Mouse (Mus musculus): Measurements from ENCODE around the gene Rmi1. TPM values are rescaled to one million over a fixed set of nuclear protein-coding genes. Genes with fewer than 3 reads are reported as not detected.
"Not testable (repeated sequence)": the region's sequence is repeated elsewhere in the genome, so short reads cannot be mapped to it uniquely, and the experiment has no call there.

Rmi1 gene
- total and polyA plus RNA-seq, 3 experiments: 15.5 to 21.4 TPM; not detected in 1

GRCm38 (mm10) chr13:58401135-58402002 is 679 bp upstream of the Rmi1 start (continued):
- TF ChIP-seq UBTF (IDR thresholded peaks at IDR 0.05; ENCODE audit: borderline replicate concordance, insufficient read depth, low read depth, low read length) (no peak; the same call in 1 of the 2 replicates), MEF2A (IDR thresholded peaks at IDR 0.05; ENCODE audit: extremely low read depth, insufficient replicate concordance, low read depth, low read length, poor library complexity, severe bottlenecking) (no peak), CTCF (IDR thresholded peaks at IDR 0.05 in 2 of 3, conservative IDR thresholded peaks at IDR 0.05 in 1 of 3; ENCODE audit: control insufficient read depth in 1 of 3, insufficient read depth in 1 of 3, low read depth in 2 of 3, low read length in 3 of 3, poor library complexity in 1 of 3, severe bottlenecking in 1 of 3) (no peak)

- Histone ChIP-seq H3K79me2 (ENCODE audit: control insufficient read depth, insufficient read depth, low read length, poor library complexity) (peaks cover 56% of the 10 kb centered on the region), H3K4me1 (ENCODE audit: control insufficient read depth in 1 of 2, insufficient read depth in 2 of 2, low read length in 2 of 2) (peaks cover 6 to 17% of the 10 kb centered on the region in 2 experiments), H3K9ac (ENCODE audit: control insufficient read depth, low read depth, low read length, poor library complexity, severe bottlenecking) (peak overlapping the region; percentile 97), H3K27ac (ENCODE audit: control insufficient read depth, low read depth, low read length) (peak overlapping the region; percentile 95), H3K4me3 (ENCODE audit: control insufficient read depth in 1 of 2, insufficient read depth in 1 of 2, low read depth in 2 of 2, low read length in 2 of 2) (peak overlapping the region; percentile 28 to 89), H3K36me3 (ENCODE audit: control insufficient read depth in 1 of 2, insufficient read depth in 2 of 2, low read length in 2 of 2) (peaks cover 25 to 35% of the 10 kb centered on the region in 2 experiments), H3K9me3 (replicated peaks; ENCODE audit: insufficient read depth, low read length) (no peaks in the 10 kb centered on the region), H3K27me3 (ENCODE audit: control insufficient read depth in 1 of 2, insufficient read depth in 2 of 2, low read length in 2 of 2) (no peaks in the 10 kb centered on the region)
- TF ChIP-seq MAZ (IDR thresholded peaks at IDR 0.05; ENCODE audit: low read depth, low read length) (no peak; the same call in none of the 2 replicates), HCFC1 (IDR thresholded peaks at IDR 0.05; ENCODE audit: low read depth, low read length) (no peak), UBTF (IDR thresholded peaks at IDR 0.05; ENCODE audit: borderline replicate concordance, insufficient read depth, low read depth, low read length) (no peak), SIN3A (IDR thresholded peaks at IDR 0.05; ENCODE audit: low read length) (peak; percentile 16), BHLHE40 (IDR thresholded peaks at IDR 0.05; ENCODE audit: borderline replicate concordance, low read depth, low read length) (no peak), CHD1 (IDR thresholded peaks at IDR 0.05; ENCODE audit: low read depth, low read length) (no peak), SMC3 (IDR thresholded peaks at IDR 0.05; ENCODE audit: low read depth, low read length) (no peak), TCF12 (IDR thresholded peaks at IDR 0.05; ENCODE audit: low read depth, low read length) (0 out of 2 replicates have a peak, but pooled peaks have one; percentile 4), EP300 (IDR thresholded peaks at IDR 0.05; ENCODE audit: low read depth in 1 of 2, low read length in 2 of 2) (peak in 1 of 2 experiments; percentile 27; a peak in 1 of 4 replicates), ZKSCAN1 (IDR thresholded peaks at IDR 0.05; ENCODE audit: low read depth, low read length) (no peak), MAX (IDR thresholded peaks at IDR 0.05; ENCODE audit: low read length) (no peak), MYB (IDR thresholded peaks at IDR 0.05; ENCODE audit: low read depth, low read length) (0 out of 2 replicates have a peak, but pooled peaks have one; percentile 35), E2F4 (IDR thresholded peaks at IDR 0.05; ENCODE audit: borderline replicate concordance, low read depth, low read length) (0 out of 2 replicates have a peak, but pooled peaks have one; percentile 6), TBP (IDR thresholded peaks at IDR 0.05; ENCODE audit: low read depth, low read length) (no peak), MEF2A (IDR thresholded peaks at IDR 0.05; ENCODE audit: extremely low read depth, insufficient replicate concordance, low read depth, low read length, poor library complexity, severe bottlenecking) (no peak), MXI1 (IDR thresholded peaks at IDR 0.05; ENCODE audit: low read depth, low read length) (0 out of 2 replicates have a peak, but pooled peaks have one; percentile 9), ELF1 (IDR thresholded peaks at IDR 0.05; ENCODE audit: low read depth, low read length) (peak; percentile 79)
- DNase-seq (ENCODE audit: low read depth, low spot score): no peak
Measured at GRCm38 (mm10) chr13:58402744-58403110, 679 bp downstream of the Rmi1 start.

GRCm38 (mm10) chr13:58403243-58403642 is 1.2 kb downstream of the Rmi1 start, which contains the start of gene Hnrnpk:
Gene Hnrnpk (minus strand): TSS chr13:58403343.
- Histone ChIP-seq H3K27ac (ENCODE audit: control insufficient read depth, low read depth, low read length) (peak within 1 kb of the TSS; percentile 96), H3K9ac (ENCODE audit: control insufficient read depth, low read depth, low read length, poor library complexity, severe bottlenecking) (peak within 1 kb of the TSS; percentile 100), H3K36me3 (ENCODE audit: control insufficient read depth in 1 of 2, insufficient read depth in 2 of 2, low read length in 2 of 2) (peaks cover 20 to 31% of the 10 kb centered on the region in 2 experiments), H3K79me2 (ENCODE audit: control insufficient read depth, insufficient read depth, low read length, poor library complexity) (peaks cover 53% of the 10 kb centered on the region), H3K4me1 (ENCODE audit: control insufficient read depth in 1 of 2, insufficient read depth in 2 of 2, low read length in 2 of 2) (peaks cover 6 to 17% of the 10 kb centered on the region in 2 experiments), H3K4me3 (ENCODE audit: control insufficient read depth in 1 of 2, insufficient read depth in 1 of 2, low read depth in 2 of 2, low read length in 2 of 2) (peak within 1 kb of the TSS; percentile 89 to 92)
- not testable (repeated sequence) for H3K9me3 ChIP-seq (replicated peaks; ENCODE audit: insufficient read depth, low read length); DNase-seq (ENCODE audit: low read depth, low spot score); H3K27me3 ChIP-seq (ENCODE audit: control insufficient read depth in 1 of 2, insufficient read depth in 2 of 2, low read length in 2 of 2)

Data from MEL (cell line).